Mouse (Mus musculus): Measurements from ENCODE around the gene Apba1. TPM values are rescaled to one million over a fixed set of nuclear protein-coding genes. Genes with fewer than 3 reads are reported as not detected.

The Apba1 gene
- total RNA-seq (2023; ENCODE audit: inconsistent age): 0.72 to 1.2 TPM (median 1.0 TPM) in 4 replicates

DNA sequence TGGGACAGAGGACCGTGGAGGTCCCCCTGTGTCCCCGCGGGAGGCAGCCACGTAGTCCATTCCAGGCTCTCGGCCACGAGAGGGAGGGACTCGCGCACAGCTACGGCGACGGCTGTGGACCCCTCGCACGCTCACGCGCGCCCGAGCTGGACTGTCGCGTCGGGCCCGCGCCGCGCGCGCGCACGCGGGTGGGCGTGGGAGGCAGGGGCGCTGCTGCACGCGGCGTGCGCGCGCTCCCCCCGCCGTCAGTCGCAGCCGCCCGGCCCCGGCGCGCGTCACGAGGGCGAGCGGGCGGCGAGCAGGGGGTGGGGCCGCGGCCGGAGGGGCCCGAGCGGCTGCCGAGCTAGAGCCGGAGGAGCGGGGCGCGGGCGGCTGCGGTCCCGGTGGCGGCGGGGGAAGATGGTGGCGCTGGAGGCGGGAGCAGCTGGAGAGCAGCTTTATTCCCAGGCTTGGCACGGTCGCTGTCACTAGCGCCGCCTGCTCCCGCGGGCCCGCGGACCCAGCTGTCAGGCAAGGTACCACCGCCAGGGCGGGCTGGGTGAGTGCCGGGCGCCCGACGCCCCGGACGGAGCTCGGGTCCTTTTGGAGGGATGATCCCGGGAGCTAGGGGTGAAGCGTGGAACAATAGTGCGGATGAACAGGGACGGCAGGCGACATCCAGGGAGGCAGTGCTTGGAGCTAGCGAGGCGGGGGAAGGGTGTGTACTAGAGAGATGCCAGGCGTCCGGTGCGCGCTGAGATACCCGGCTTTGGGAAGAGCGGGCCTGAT is at the start of gene Apba1:
Apba1 (plus strand) TSS at position 334 of the 768 bp plus-strand sequence.

Other genes with a start within 250 kb of the Apba1 start
- not detected in 4 replicates for gene 1700028P14Rik, start 106.1 kb upstream of the Apba1 start, total RNA-seq (2023; ENCODE audit: inconsistent age)
- 32.3 to 34.3 TPM (median 33.1 TPM) in 4 replicates for gene Ptar1, start 71.5 kb upstream of the Apba1 start, total RNA-seq (2023; ENCODE audit: inconsistent age)

All from B cell, adult (primary cell).